Comparison of ENCODE assay signal across 13 mouse cellular contexts in the genomic region with DNA sequence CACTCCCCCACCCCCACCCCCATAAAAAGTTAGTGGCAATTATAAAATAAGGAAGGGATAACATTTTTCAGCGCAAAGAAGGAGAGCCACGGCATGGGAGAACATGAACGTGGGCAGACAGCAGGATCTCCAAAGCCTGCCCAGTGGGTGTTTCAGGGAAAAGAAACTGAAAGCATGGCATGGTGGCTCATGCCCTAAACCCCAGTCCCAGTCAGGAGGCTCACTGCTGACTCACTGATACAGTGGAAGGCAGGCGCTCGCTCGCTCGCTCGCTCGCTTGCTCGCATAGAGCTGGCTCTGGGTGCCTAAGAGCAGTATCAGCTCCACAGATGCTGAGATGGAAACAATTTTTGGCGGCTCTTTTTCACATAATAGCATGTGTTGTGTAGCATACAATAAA. TPM values are rescaled to one million over a fixed set of nuclear protein-coding genes. Genes with fewer than 3 reads are reported as not detected.
DNase-seq lines count a peak whose midpoint lies in the region; ATAC-seq and TF ChIP-seq lines count a peak whose summit lies in the region.
"Had no signal": no experiment of that assay in that cellular context is flagged by ENCODE, and none has a peak within 500 bp of the region (broad histone marks: within the 10 kb centered on the region; RNA-seq: fewer than 3 reads in every experiment).

No protein-coding gene starts in this region.

- DNase-seq in liver, embryonic 11.5 days (ENCODE audit: low spot score) = no peak
- DNase-seq in Muller cell, postnatal 12 days (ENCODE audit: inconsistent ontology term) = peak; percentile 38
- no peak for DNase-seq in spleen, postnatal 14 days (ENCODE audit: low spot score in 2 of 2)
- DNase-seq in layer of hippocampus, postnatal 36 days = no peak
- DNase-seq: adrenal gland, adult 8-10 months; gastrocnemius, postnatal 25 days had no signal

- no peaks in the 10 kb centered on the region for H3K27me3 ChIP-seq in liver, embryonic 16.5 days (ENCODE audit: control insufficient read depth, insufficient read depth, low read depth, low read length)
- H3K27me3 ChIP-seq in liver, embryonic 11.5 days (replicated peaks; ENCODE audit: control insufficient read depth, insufficient read depth, low read length) = no peaks in the 10 kb centered on the region

- no peak overlapping the region for H3K4me3 ChIP-seq in liver, embryonic 16.5 days (ENCODE audit: low read depth, low read length)
- H3K4me3 ChIP-seq in liver, embryonic 11.5 days (ENCODE audit: low read depth, low read length) = no peak overlapping the region
- no peak overlapping the region for H3K4me3 ChIP-seq in olfactory bulb, adult 2 months (ENCODE audit: insufficient read depth, low read depth, low read length)

- H3K27ac ChIP-seq in liver, embryonic 16.5 days (ENCODE audit: low read length) = no peak overlapping the region
- H3K27ac ChIP-seq in liver, embryonic 11.5 days (ENCODE audit: low read depth, low read length) = no peak overlapping the region
- peak overlapping the region; percentile 20; the same call in 1 of the 2 replicates for H3K27ac ChIP-seq in olfactory bulb, adult 2 months (ENCODE audit: insufficient read depth, low read depth, low read length)

- no peak for TF ChIP-seq CTCF in olfactory bulb, adult 2 months (IDR thresholded peaks at IDR 0.05; ENCODE audit: insufficient read depth, low read depth, low read length)

- no peaks in the 10 kb centered on the region for H3K4me1 ChIP-seq in liver, embryonic 16.5 days (ENCODE audit: control insufficient read depth, low read depth, low read length)
- H3K4me1 ChIP-seq in liver, embryonic 11.5 days (replicated peaks; ENCODE audit: control insufficient read depth, insufficient read depth, low read length) = no peaks in the 10 kb centered on the region
- peaks cover 10% of the 10 kb centered on the region for H3K4me1 ChIP-seq in olfactory bulb, adult 2 months (ENCODE audit: control insufficient read depth, insufficient read depth, low read length)

- no peaks in the 10 kb centered on the region for H3K36me3 ChIP-seq in liver, embryonic 16.5 days (ENCODE audit: control insufficient read depth, insufficient read depth)
- no peaks in the 10 kb centered on the region for H3K36me3 ChIP-seq in liver, embryonic 11.5 days (ENCODE audit: control insufficient read depth, insufficient read depth, low read length)

- no peak overlapping the region for H3K9ac ChIP-seq in liver, embryonic 16.5 days (ENCODE audit: low read depth, low read length)
- H3K9ac ChIP-seq in liver, embryonic 11.5 days (ENCODE audit: low read depth, low read length) = no peak overlapping the region

- WGBS in liver, embryonic 16.5 days (ENCODE audit: insufficient replicate concordance) = 70% methylated on average over 11 of the region's 11 CpGs
- 79% methylated on average over 11 of the region's 11 CpGs for WGBS in liver, embryonic 11.5 days
- 59% methylated on average over 11 of the region's 11 CpGs for whole genome bisulfite sequencing in olfactory bulb, adult 2 months

- no peak for TF ChIP-seq POLR2A in olfactory bulb, adult 2 months (IDR thresholded peaks at IDR 0.05; ENCODE audit: insufficient read depth, low read depth, low read length)

- no peaks in the 10 kb centered on the region for H3K9me3 ChIP-seq in liver, embryonic 16.5 days (replicated peaks; ENCODE audit: control insufficient read depth, low read length)
- H3K9me3 ChIP-seq in liver, embryonic 11.5 days (ENCODE audit: control insufficient read depth, low read length) = no peaks in the 10 kb centered on the region

- no peak overlapping the region for H3K4me2 ChIP-seq in liver, embryonic 16.5 days (ENCODE audit: low read depth, low read length)
- no peak overlapping the region for H3K4me2 ChIP-seq in liver, embryonic 11.5 days

- peak; percentile 37; the same call in 1 of the 2 replicates for ATAC-seq in liver, embryonic 16.5 days (ENCODE audit: low read depth)
- ATAC-seq in liver, embryonic 11.5 days (replicated peaks; ENCODE audit: low FRiP score) = no peak
- ATAC-seq in erythroblast, adult 5-6 weeks (replicated peaks; ENCODE audit: low FRiP score, poor library complexity, severe bottlenecking) = peak; percentile 74
- ATAC-seq: intestine, embryonic 16.5 days; midbrain, embryonic 16.5 days had no signal

RNA-seq across cellular contexts. Expression of gene Trim69, which starts 3.8 kb away (rescaled TPM):
- polyA plus RNA-seq in liver, embryonic 16.5 days (2015; fragmentation: Nextera tagmentation; extraction: Ambion mirVana) = 0.05 and 0.07 TPM in 2 replicates
- 0.17 TPM in 1 of 2 replicates, not detected in the other for polyA plus RNA-seq in liver, embryonic 11.5 days (2014; fragmentation: Nextera tagmentation; extraction: Ambion mirVana)
- not detected in 2 replicates for total RNA-seq in erythroblast, adult 5-6 weeks (2015; ENCODE audit: low replicate concordance)
- not detected in 2 replicates for total RNA-seq in erythroblast, adult 5-6 weeks (2017; ENCODE audit: low replicate concordance)
- not detected in 2 replicates for polyA plus RNA-seq in olfactory bulb, adult 2 months (2012; ENCODE audit: insufficient read depth, insufficient read length, low replicate concordance, missing spikeins)
- not detected for total RNA-seq in layer of hippocampus, postnatal 36 days (2021)
- total RNA-seq: adrenal gland, adult 8-10 months; gastrocnemius, postnatal 25 days; left cerebral cortex, postnatal 14 days had no signal
- polyA plus RNA-seq: embryonic facial prominence, embryonic 11.5 days; intestine, embryonic 16.5 days; midbrain, embryonic 16.5 days had no signal

RNA-seq across cellular contexts. Expression of gene B2m, which starts 16.8 kb away (rescaled TPM):
- polyA plus RNA-seq in liver, embryonic 16.5 days (2015; fragmentation: Nextera tagmentation; extraction: Ambion mirVana) = 426 and 495 TPM in 2 replicates
- polyA plus RNA-seq in liver, embryonic 11.5 days (2014; fragmentation: Nextera tagmentation; extraction: Ambion mirVana) = 311 and 321 TPM in 2 replicates
- 1,642 and 1,724 TPM in 2 replicates for total RNA-seq in erythroblast, adult 5-6 weeks (2015; ENCODE audit: low replicate concordance)
- 563 and 1,023 TPM in 2 replicates for total RNA-seq in erythroblast, adult 5-6 weeks (2017; ENCODE audit: low replicate concordance)
- polyA plus RNA-seq in olfactory bulb, adult 2 months (2012; ENCODE audit: insufficient read depth, insufficient read length, low replicate concordance, missing spikeins) = 735 TPM in 1 of 2 replicates, not detected in the other
- total RNA-seq in layer of hippocampus, postnatal 36 days (2021) = 100 to 1,000 TPM in 1 of 2 experiments, 10 to 100 TPM in 1; 99.2 to 107 TPM

RNA-seq across cellular contexts. Expression of gene Patl2, which starts 21.7 kb away (rescaled TPM):
- polyA plus RNA-seq in liver, embryonic 16.5 days (2015; fragmentation: Nextera tagmentation; extraction: Ambion mirVana) = 0.04 and 0.07 TPM in 2 replicates
- 0.15 TPM in 1 of 2 replicates, not detected in the other for polyA plus RNA-seq in liver, embryonic 11.5 days (2014; fragmentation: Nextera tagmentation; extraction: Ambion mirVana)
- not detected in 2 replicates for total RNA-seq in erythroblast, adult 5-6 weeks (2015; ENCODE audit: low replicate concordance)
- not detected in 2 replicates for total RNA-seq in erythroblast, adult 5-6 weeks (2017; ENCODE audit: low replicate concordance)
- not detected in 2 replicates for polyA plus RNA-seq in olfactory bulb, adult 2 months (2012; ENCODE audit: insufficient read depth, insufficient read length, low replicate concordance, missing spikeins)
- total RNA-seq in layer of hippocampus, postnatal 36 days (2021) = under 1 TPM in 1 of 2 experiments, not detected in 1; 0.12 TPM
- total RNA-seq: gastrocnemius, postnatal 25 days had no signal
- polyA plus RNA-seq: midbrain, embryonic 16.5 days had no signal

RNA-seq across cellular contexts. Expression of gene Terb2, which starts 21.8 kb away (rescaled TPM):
- polyA plus RNA-seq in liver, embryonic 16.5 days (2015; fragmentation: Nextera tagmentation; extraction: Ambion mirVana) = not detected in 2 replicates
- not detected in 2 replicates for polyA plus RNA-seq in liver, embryonic 11.5 days (2014; fragmentation: Nextera tagmentation; extraction: Ambion mirVana)
- not detected in 2 replicates for total RNA-seq in erythroblast, adult 5-6 weeks (2015; ENCODE audit: low replicate concordance)
- not detected in 2 replicates for total RNA-seq in erythroblast, adult 5-6 weeks (2017; ENCODE audit: low replicate concordance)
- not detected in 2 replicates for polyA plus RNA-seq in olfactory bulb, adult 2 months (2012; ENCODE audit: insufficient read depth, insufficient read length, low replicate concordance, missing spikeins)
- total RNA-seq in layer of hippocampus, postnatal 36 days (2021) = not detected
- total RNA-seq: adrenal gland, adult 8-10 months; gastrocnemius, postnatal 25 days; left cerebral cortex, postnatal 14 days had no signal
- polyA plus RNA-seq: embryonic facial prominence, embryonic 11.5 days; intestine, embryonic 16.5 days; midbrain, embryonic 16.5 days had no signal

RNA-seq across cellular contexts. Expression of gene Spg11, which starts 46.1 kb away (rescaled TPM):
- 3.2 and 3.5 TPM in 2 replicates for polyA plus RNA-seq in liver, embryonic 16.5 days (2015; fragmentation: Nextera tagmentation; extraction: Ambion mirVana)
- polyA plus RNA-seq in liver, embryonic 11.5 days (2014; fragmentation: Nextera tagmentation; extraction: Ambion mirVana) = 9.3 and 9.8 TPM in 2 replicates
- total RNA-seq in erythroblast, adult 5-6 weeks (2015; ENCODE audit: low replicate concordance) = 2.5 and 4.4 TPM in 2 replicates
- total RNA-seq in erythroblast, adult 5-6 weeks (2017; ENCODE audit: low replicate concordance) = 4.5 and 5.6 TPM in 2 replicates
- 39.5 TPM in 1 of 2 replicates, not detected in the other for polyA plus RNA-seq in olfactory bulb, adult 2 months (2012; ENCODE audit: insufficient read depth, insufficient read length, low replicate concordance, missing spikeins)
- 10 to 100 TPM; 15.2 to 16.5 TPM for total RNA-seq in layer of hippocampus, postnatal 36 days (2021)
